Mouse (Mus musculus) embryonic fibroblast, embryonic 13.5 days (primary cell): ENCODE measurements around the gene Supt6.

Experiments used
- CTCF ChIP-seq: IDR thresholded peaks from 2 replicates; pipeline ENCODE4 v1.5.1; 2011; ENCODE audit warnings: mild to moderate bottlenecking, control low read depth, low read length, moderate library complexity, borderline replicate concordance; ENCODE audit not compliant: insufficient read depth
- POLR2A ChIP-seq: IDR thresholded peaks from 2 replicates; pipeline ENCODE4 v1.6.1; 2011; ENCODE audit warnings: low read depth, mild to moderate bottlenecking, control low read depth, low read length, moderate library complexity

DNA sequence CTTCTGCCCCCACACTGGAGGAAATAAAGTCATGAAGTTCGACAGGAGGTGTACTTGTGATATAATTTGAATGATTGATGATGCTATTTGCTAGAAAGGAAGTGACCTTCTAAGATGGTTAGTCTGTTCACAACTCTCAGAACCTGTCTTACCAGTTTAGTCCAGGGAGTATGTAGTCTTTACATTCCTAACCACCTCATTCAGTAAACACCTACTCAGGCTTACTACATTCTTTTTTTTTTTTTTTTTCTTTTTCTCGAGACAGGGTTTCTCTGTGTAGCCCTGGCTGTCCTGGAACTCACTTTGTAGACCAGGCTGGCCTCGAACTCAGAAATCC lies 1.2 kb upstream of the Supt6 start:
- no peak for TF ChIP-seq CTCF
- TF ChIP-seq POLR2A, result no peak
